Mouse (Mus musculus): ENCODE results near the gene Epb41l4b. TPM values are rescaled to one million over a fixed set of nuclear protein-coding genes. Genes with fewer than 3 reads are reported as not detected.

Gene Epb41l4b
- total and polyA plus RNA-seq, 3 experiments = 0.93 to 4.9 (median 2.0) TPM

DNA sequence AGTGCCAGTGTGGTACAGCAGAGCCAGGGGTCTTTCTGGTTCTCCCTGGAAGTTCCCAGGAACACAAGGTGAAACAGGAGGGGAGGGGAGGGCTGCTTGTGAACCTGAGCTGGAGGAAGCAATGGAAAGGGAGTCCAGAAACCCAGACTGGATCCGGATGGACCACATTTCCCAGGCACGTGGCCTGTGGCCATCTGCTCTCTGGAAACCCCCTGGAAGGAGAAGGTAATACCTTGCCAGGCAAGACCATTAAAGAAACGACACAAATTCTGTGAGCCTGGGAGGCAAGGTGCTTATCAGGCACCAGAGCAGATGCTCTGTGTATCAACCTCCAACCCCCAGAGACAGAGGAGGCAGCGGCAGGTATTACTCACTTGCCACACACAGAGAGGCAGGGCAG lies 8.7 kb downstream of the Epb41l4b start:
- no peaks in the 10 kb centered on the region for H3K36me3 ChIP-seq (replicated peaks in 1 of 2; ENCODE audit: control insufficient read depth in 1 of 2, insufficient read depth in 1 of 2, low read length in 1 of 2)
- in situ Hi-C loops (cut with MboI; ENCODE audit: low pct_ligation_motif_present, low pct_unique_long_range_greater_than_20kb, low sequenced_read_pairs) (no loop called here), dilution Hi-C loops (cut with MboI; ENCODE audit: extremely low pct_ligation_motif_present, extremely low pct_unique_long_range_greater_than_20kb, low sequenced_read_pairs) (no loop called here)
- H3K9me3 ChIP-seq (replicated peaks; ENCODE audit: low read length) = no peaks in the 10 kb centered on the region
- H3K79me2 ChIP-seq (replicated peaks; ENCODE audit: control insufficient read depth, extremely low read depth, insufficient read depth, poor library complexity, severe bottlenecking) = no peaks in the 10 kb centered on the region
- TF ChIP-seq ELF1 (IDR thresholded peaks at IDR 0.05; ENCODE audit: low read depth, low read length) (no peak), USF2 (conservative IDR thresholded peaks at IDR 0.05; ENCODE audit: low read depth, low read length) (no peak), IRF4 (IDR thresholded peaks at IDR 0.05; ENCODE audit: low read depth, low read length) (no peak), ZMIZ1 (IDR thresholded peaks at IDR 0.05; ENCODE audit: low read depth, low read length) (no peak), JUND (conservative IDR thresholded peaks at IDR 0.05; ENCODE audit: low read depth, low read length) (no peak), NRF1 (IDR thresholded peaks at IDR 0.05; ENCODE audit: low read depth, low read length) (no peak), CHD1 (IDR thresholded peaks at IDR 0.05; ENCODE audit: low read depth, low read length) (no peak), HCFC1 (IDR thresholded peaks at IDR 0.05; ENCODE audit: low read depth, low read length) (no peak), MAZ (IDR thresholded peaks at IDR 0.05; ENCODE audit: low read depth, low read length) (no peak), MXI1 (IDR thresholded peaks at IDR 0.05; ENCODE audit: low read depth, low read length) (no peak), RAD21 (IDR thresholded peaks at IDR 0.05; ENCODE audit: low read depth, low read length) (no peak), ZNF384 (IDR thresholded peaks at IDR 0.05; ENCODE audit: low read depth, low read length) (no peak), MAX (IDR thresholded peaks at IDR 0.05; ENCODE audit: low read length) (no peak), SIN3A (IDR thresholded peaks at IDR 0.05; ENCODE audit: low read length) (no peak), CTCF (conservative IDR thresholded peaks at IDR 0.05 in 1 of 2, IDR thresholded peaks at IDR 0.05 in 1 of 2; ENCODE audit: low read depth in 2 of 2, low read length in 2 of 2) (no peak), MYC (IDR thresholded peaks at IDR 0.05; ENCODE audit: low read depth, low read length) (no peak), MEF2A (IDR thresholded peaks at IDR 0.05; ENCODE audit: borderline replicate concordance, low read depth, low read length) (no peak), USF1 (IDR thresholded peaks at IDR 0.05; ENCODE audit: low read depth, low read length) (no peak), GABPA (IDR thresholded peaks at IDR 0.05; ENCODE audit: insufficient replicate concordance, low read depth, low read length) (no peak), NELFE (IDR thresholded peaks at IDR 0.05; ENCODE audit: low read depth, low read length) (no peak)
- H3K9ac ChIP-seq (ENCODE audit: insufficient read depth, low read depth) = no peak overlapping the region
- peaks cover 7% of the 10 kb centered on the region for H3K27me3 ChIP-seq (replicated peaks)
- H3K4me3 ChIP-seq (replicated peaks in 1 of 3; ENCODE audit: low read depth in 2 of 3, low read length in 2 of 3, poor library complexity in 1 of 3) = no peak overlapping the region
- H3K4me2 ChIP-seq (ENCODE audit: insufficient read depth, low read depth, poor library complexity, severe bottlenecking) = no peak overlapping the region
- peaks cover 10 to 11% of the 10 kb centered on the region in 2 experiments for H3K4me1 ChIP-seq (ENCODE audit: control insufficient read depth in 1 of 2, insufficient read depth in 2 of 2)
- no peak for DNase-seq (ENCODE audit: extremely low read depth)
- H3K27ac ChIP-seq (ENCODE audit: insufficient read depth, low read depth) = no peak overlapping the region

DNA sequence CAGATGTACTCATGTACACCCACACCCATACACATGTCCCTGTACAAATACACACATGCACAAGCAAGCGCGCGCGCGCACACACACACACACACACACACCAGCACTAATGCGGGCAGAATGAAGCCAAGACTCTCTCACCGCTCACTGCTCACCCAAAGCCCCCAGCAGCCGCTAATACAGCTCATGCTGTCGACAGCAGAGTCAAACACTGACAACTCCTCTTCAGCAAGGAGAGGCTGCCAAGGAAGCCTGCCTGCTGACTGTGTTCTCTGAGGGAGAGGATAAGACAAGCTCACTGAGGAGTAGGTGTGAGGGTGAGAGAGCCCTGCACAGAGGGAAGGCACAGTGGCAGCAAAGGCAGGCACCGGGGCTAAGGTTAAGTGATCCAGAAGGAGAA lies 11.4 kb downstream of the Epb41l4b start:
- H3K9ac ChIP-seq (ENCODE audit: insufficient read depth, low read depth) = no peak overlapping the region
- H3K9me3 ChIP-seq (replicated peaks; ENCODE audit: low read length) = no peaks in the 10 kb centered on the region
- peaks cover 1% of the 10 kb centered on the region for H3K27me3 ChIP-seq (replicated peaks)
- no peaks in the 10 kb centered on the region for H3K36me3 ChIP-seq (replicated peaks in 1 of 2; ENCODE audit: control insufficient read depth in 1 of 2, insufficient read depth in 1 of 2, low read length in 1 of 2)
- H3K27ac ChIP-seq (ENCODE audit: insufficient read depth, low read depth) = no peak overlapping the region
- dilution Hi-C loops (cut with MboI; ENCODE audit: extremely low pct_ligation_motif_present, extremely low pct_unique_long_range_greater_than_20kb, low sequenced_read_pairs) (no loop called here), in situ Hi-C loops (cut with MboI; ENCODE audit: low pct_ligation_motif_present, low pct_unique_long_range_greater_than_20kb, low sequenced_read_pairs) (no loop called here)
- H3K4me1 ChIP-seq (ENCODE audit: control insufficient read depth in 1 of 2, insufficient read depth in 2 of 2) = no peaks in the 10 kb centered on the region
- TF ChIP-seq ZC3H11A (IDR thresholded peaks at IDR 0.05; ENCODE audit: low read depth, low read length) (no peak), ZKSCAN1 (IDR thresholded peaks at IDR 0.05; ENCODE audit: borderline replicate concordance, low read depth, low read length) (no peak), GABPA (IDR thresholded peaks at IDR 0.05; ENCODE audit: insufficient replicate concordance, low read depth, low read length) (no peak), E2F4 (IDR thresholded peaks at IDR 0.05; ENCODE audit: insufficient replicate concordance, low read depth, low read length) (no peak), RAD21 (IDR thresholded peaks at IDR 0.05; ENCODE audit: low read depth, low read length) (no peak), CHD1 (IDR thresholded peaks at IDR 0.05; ENCODE audit: low read depth, low read length) (no peak), SMC3 (IDR thresholded peaks at IDR 0.05; ENCODE audit: low read depth, low read length) (no peak), MYC (IDR thresholded peaks at IDR 0.05; ENCODE audit: low read depth, low read length) (no peak), MXI1 (IDR thresholded peaks at IDR 0.05; ENCODE audit: low read depth, low read length) (no peak), PAX5 (IDR thresholded peaks at IDR 0.05; ENCODE audit: low read length) (no peak), TCF12 (IDR thresholded peaks at IDR 0.05; ENCODE audit: low read depth, low read length) (no peak), NELFE (IDR thresholded peaks at IDR 0.05; ENCODE audit: low read depth, low read length) (no peak), MEF2A (IDR thresholded peaks at IDR 0.05; ENCODE audit: borderline replicate concordance, low read depth, low read length) (no peak), EP300 (IDR thresholded peaks at IDR 0.05; ENCODE audit: low read length) (no peak)
- H3K79me2 ChIP-seq (replicated peaks; ENCODE audit: control insufficient read depth, extremely low read depth, insufficient read depth, poor library complexity, severe bottlenecking) = no peaks in the 10 kb centered on the region
- H3K4me2 ChIP-seq (ENCODE audit: insufficient read depth, low read depth, poor library complexity, severe bottlenecking) = no peak overlapping the region
- no peak overlapping the region for H3K4me3 ChIP-seq (replicated peaks in 1 of 3; ENCODE audit: low read depth in 2 of 3, low read length in 2 of 3, poor library complexity in 1 of 3)
- DNase-seq (ENCODE audit: extremely low read depth) = no peak

Data from CH12.LX (cell line).